In the genomic region with DNA sequence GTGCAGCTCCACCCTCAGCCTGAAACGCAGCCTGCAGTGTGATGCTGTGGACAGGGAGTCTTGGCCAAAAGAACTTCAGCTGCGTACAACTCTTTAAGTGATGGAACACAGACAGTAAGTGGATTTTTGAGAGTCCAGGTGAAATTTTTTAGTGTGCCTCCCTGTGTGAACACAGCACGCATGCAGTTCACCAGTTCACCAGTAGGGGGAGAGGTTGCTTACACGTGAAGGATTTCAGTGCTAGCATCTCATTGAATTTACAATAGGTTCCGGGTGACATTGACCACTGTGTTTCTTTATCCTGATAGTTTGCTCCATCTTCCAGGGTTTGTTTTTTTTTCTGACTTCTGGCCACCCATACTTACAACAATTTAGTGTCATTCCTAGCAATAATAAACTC, we compare ENCODE assay signal across 10 mouse cellular contexts. TPM values are rescaled to one million over a fixed set of nuclear protein-coding genes. Genes with fewer than 3 reads are reported as not detected.
DNase-seq lines count a peak whose midpoint lies in the region; ATAC-seq and TF ChIP-seq lines count a peak whose summit lies in the region.
"Had no signal": no experiment of that assay in that cellular context is flagged by ENCODE, and none has a peak within 500 bp of the region (broad histone marks: within the 10 kb centered on the region; RNA-seq: fewer than 3 reads in every experiment).

No protein-coding gene starts in this region.

- H3K4me1 ChIP-seq in hindbrain, embryonic 11.5 days (replicated peaks; ENCODE audit: control insufficient read depth, insufficient read depth, low read length): no peaks in the 10 kb centered on the region
- H3K4me1 ChIP-seq in hindbrain, embryonic 13.5 days (replicated peaks): no peaks in the 10 kb centered on the region
- H3K4me1 ChIP-seq in testis, adult 2 months (ENCODE audit: control insufficient read depth, insufficient read depth, low read length): no peaks in the 10 kb centered on the region
- H3K4me1 ChIP-seq: embryonic facial prominence, embryonic 15.5 days had no signal

- no peak for TF ChIP-seq POLR2A in testis, adult 2 months (IDR thresholded peaks at IDR 0.05; ENCODE audit: control insufficient read depth, low read depth, low read length)

- H3K36me3 ChIP-seq in hindbrain, embryonic 11.5 days (ENCODE audit: control insufficient read depth, insufficient read depth, low read length): no peaks in the 10 kb centered on the region
- no peaks in the 10 kb centered on the region; the same call in 1 of the 2 replicates for H3K36me3 ChIP-seq in hindbrain, embryonic 13.5 days
- no peaks in the 10 kb centered on the region for H3K36me3 ChIP-seq in testis, adult 2 months (ENCODE audit: control insufficient read depth, insufficient read depth, low read length)
- H3K36me3 ChIP-seq: embryonic facial prominence, embryonic 15.5 days had no signal

- intact Hi-C loops in left cerebral cortex, postnatal 10 days (cut with DNase I): no loop called here

- WGBS in hindbrain, embryonic 11.5 days: 56% methylated on average over 5 of the region's 5 CpGs
- WGBS in hindbrain, embryonic 13.5 days: 50% methylated on average over 5 of the region's 5 CpGs

- H3K4me3 ChIP-seq in hindbrain, embryonic 11.5 days (ENCODE audit: low read depth, low read length): no peak overlapping the region
- no peak overlapping the region for H3K4me3 ChIP-seq in hindbrain, embryonic 13.5 days
- H3K4me3 ChIP-seq in testis, adult 2 months (ENCODE audit: control insufficient read depth, low read depth, low read length): no peak overlapping the region
- H3K4me3 ChIP-seq: embryonic facial prominence, embryonic 15.5 days had no signal

- TF ChIP-seq CTCF in testis, adult 2 months (IDR thresholded peaks at IDR 0.05; ENCODE audit: control insufficient read depth, insufficient read depth, insufficient replicate concordance, low read depth, low read length): peak; percentile 55; the same call in 1 of the 2 replicates

- no peak for ATAC-seq in hindbrain, embryonic 11.5 days (ENCODE audit: low FRiP score)
- ATAC-seq in hindbrain, embryonic 13.5 days (ENCODE audit: low FRiP score): no peak
- peak; percentile 67 for ATAC-seq in granulocyte monocyte progenitor cell, adult 5-6 weeks (replicated peaks; ENCODE audit: poor library complexity, severe bottlenecking)

- DNase-seq in hindbrain, embryonic 11.5 days (ENCODE audit: low spot score): peak; percentile 78
- peak; percentile 59 for DNase-seq in MN1 (ENCODE audit: low spot score)
- peak; percentile 16 for DNase-seq in cerebellum, adult 9-11 months
- DNase-seq in left cerebral cortex, postnatal 10 days (ENCODE audit: extremely low spot score in 1 of 2, low spot score in 2 of 2): peak; percentile 39 to 80
- peak; percentile 49 to 59 for DNase-seq in natural killer cell, adult 2 months (ENCODE audit: low spot score in 2 of 2)

- H3K9ac ChIP-seq in hindbrain, embryonic 11.5 days (ENCODE audit: low read depth, low read length): no peak overlapping the region
- no peak overlapping the region for H3K9ac ChIP-seq in hindbrain, embryonic 13.5 days
- H3K9ac ChIP-seq: embryonic facial prominence, embryonic 15.5 days had no signal

- H3K4me2 ChIP-seq in hindbrain, embryonic 11.5 days (replicated peaks; ENCODE audit: low read depth, low read length): no peak overlapping the region
- H3K4me2 ChIP-seq in hindbrain, embryonic 13.5 days: no peak overlapping the region
- H3K4me2 ChIP-seq: embryonic facial prominence, embryonic 15.5 days had no signal

- no peak overlapping the region for H3K27ac ChIP-seq in hindbrain, embryonic 11.5 days (ENCODE audit: low read depth, low read length)
- H3K27ac ChIP-seq in hindbrain, embryonic 13.5 days: no peak overlapping the region
- no peak overlapping the region for H3K27ac ChIP-seq in testis, adult 2 months (ENCODE audit: control insufficient read depth, insufficient read depth, low read depth, low read length)
- H3K27ac ChIP-seq: embryonic facial prominence, embryonic 15.5 days; macrophage had no signal

- H3K27me3 ChIP-seq in hindbrain, embryonic 11.5 days (ENCODE audit: control insufficient read depth, insufficient read depth, low read length): no peaks in the 10 kb centered on the region
- no peaks in the 10 kb centered on the region for H3K27me3 ChIP-seq in hindbrain, embryonic 13.5 days
- H3K27me3 ChIP-seq in testis, adult 2 months (ENCODE audit: control insufficient read depth, insufficient read depth, low read length): no peaks in the 10 kb centered on the region
- H3K27me3 ChIP-seq: embryonic facial prominence, embryonic 15.5 days had no signal

- H3K9me3 ChIP-seq in hindbrain, embryonic 11.5 days (ENCODE audit: control insufficient read depth, low read length): no peaks in the 10 kb centered on the region
- H3K9me3 ChIP-seq in hindbrain, embryonic 13.5 days: no peaks in the 10 kb centered on the region
- H3K9me3 ChIP-seq: embryonic facial prominence, embryonic 15.5 days had no signal

RNA-seq across cellular contexts. Expression of gene Enpp3, which starts 45.4 kb away (rescaled TPM):
- 4.9 and 5.7 TPM in 2 replicates for polyA plus RNA-seq in hindbrain, embryonic 11.5 days (2014; fragmentation: Nextera tagmentation; extraction: Ambion mirVana)
- polyA plus RNA-seq in hindbrain, embryonic 13.5 days (2015; fragmentation: Nextera tagmentation; extraction: Ambion mirVana): 4.2 and 4.6 TPM in 2 replicates
- not detected in 2 replicates for total RNA-seq in granulocyte monocyte progenitor cell, adult 5-6 weeks (2014; fragmentation: Nextera tagmentation)
- not detected in 2 replicates for total RNA-seq in granulocyte monocyte progenitor cell, adult 5-6 weeks (2017)
- total RNA-seq in left cerebral cortex, postnatal 10 days (2021): 1 to 10 TPM in 1 of 2 experiments, under 1 TPM in 1; 0.91 to 2.0 TPM
- 0.35 and 0.51 TPM in 2 replicates for polyA plus RNA-seq in testis, adult 2 months (2012; rRNA removed)
- polyA plus RNA-seq: macrophage had no signal

Comparison
In these comparisons a context has a peak if more than half of its experiments do, and no peak if none do; other contexts are left out.
1. DNase-seq: peak in every context shown above with its lines; median percentile 78 in hindbrain, embryonic 11.5 days; 60 in left cerebral cortex, postnatal 10 days; 59 in MN1; 54 in natural killer cell, adult 2 months; 16 in cerebellum, adult 9-11 months.